Mouse (Mus musculus): ENCODE results near the gene Oxct1.

The Oxct1 gene

DNA sequence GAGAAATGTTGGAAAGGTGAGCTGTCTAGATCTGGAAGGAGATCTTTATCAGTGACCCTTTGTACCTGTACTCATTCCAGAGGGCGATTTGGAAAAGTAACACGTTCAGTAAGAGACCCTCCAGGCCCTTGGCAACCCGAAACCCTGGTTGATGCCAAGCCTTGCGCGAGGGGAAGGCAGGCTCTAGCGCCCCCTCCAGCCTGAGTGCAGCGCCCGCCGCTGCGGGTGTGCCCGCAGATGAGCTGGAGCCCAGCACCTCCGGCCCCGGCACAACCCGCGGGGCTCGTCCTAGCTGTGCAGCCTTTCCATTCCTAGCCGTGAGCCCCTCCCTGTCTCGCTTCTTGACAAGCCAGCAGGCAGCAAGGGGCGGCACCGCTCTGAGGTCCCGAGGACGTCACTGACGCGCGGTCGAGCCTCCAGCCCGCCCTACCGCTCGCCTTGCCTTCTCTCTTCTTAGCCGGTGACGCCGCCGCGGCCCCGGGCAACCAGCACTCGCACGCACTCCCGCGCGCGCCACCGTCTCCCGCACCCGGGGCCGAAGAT, at the start of gene Oxct1:
TSS of gene Oxct1 (plus strand) at position 153 of the 543 bp plus-strand sequence.
- in situ Hi-C loops (cut with MboI, MseI): loop anchor here in 1 of 2 experiments (25.0 kb wide), 1 partner anchor 1086 kb away; the partner anchor contains the start of genes Card6 and Rpl37

DNA sequence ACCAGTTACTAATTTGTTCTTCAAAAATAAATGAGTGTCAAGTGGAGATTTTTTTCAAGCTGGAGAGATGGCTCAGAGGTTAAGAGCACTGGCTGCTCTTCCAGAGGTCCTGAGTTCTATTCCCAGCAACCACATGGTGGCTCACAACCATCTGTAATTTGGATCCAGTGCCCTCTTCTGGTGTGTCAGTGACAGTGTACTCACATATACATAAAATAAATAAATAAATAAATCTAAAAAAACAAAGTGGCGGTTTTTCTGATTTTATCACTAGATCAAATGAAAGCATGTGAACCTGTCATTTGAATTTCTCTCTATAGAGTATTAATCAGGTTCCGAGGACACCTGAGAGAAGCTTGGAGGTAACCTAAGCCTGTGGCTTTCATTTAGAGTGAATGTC, 47.9 kb upstream of the Oxct1 start:
- in situ Hi-C loops (cut with MboI, MseI): loop anchor here in 1 of 2 experiments (5.0 kb wide), 1 partner anchor 59 kb away; no protein-coding TSS in a partner anchor

DNA sequence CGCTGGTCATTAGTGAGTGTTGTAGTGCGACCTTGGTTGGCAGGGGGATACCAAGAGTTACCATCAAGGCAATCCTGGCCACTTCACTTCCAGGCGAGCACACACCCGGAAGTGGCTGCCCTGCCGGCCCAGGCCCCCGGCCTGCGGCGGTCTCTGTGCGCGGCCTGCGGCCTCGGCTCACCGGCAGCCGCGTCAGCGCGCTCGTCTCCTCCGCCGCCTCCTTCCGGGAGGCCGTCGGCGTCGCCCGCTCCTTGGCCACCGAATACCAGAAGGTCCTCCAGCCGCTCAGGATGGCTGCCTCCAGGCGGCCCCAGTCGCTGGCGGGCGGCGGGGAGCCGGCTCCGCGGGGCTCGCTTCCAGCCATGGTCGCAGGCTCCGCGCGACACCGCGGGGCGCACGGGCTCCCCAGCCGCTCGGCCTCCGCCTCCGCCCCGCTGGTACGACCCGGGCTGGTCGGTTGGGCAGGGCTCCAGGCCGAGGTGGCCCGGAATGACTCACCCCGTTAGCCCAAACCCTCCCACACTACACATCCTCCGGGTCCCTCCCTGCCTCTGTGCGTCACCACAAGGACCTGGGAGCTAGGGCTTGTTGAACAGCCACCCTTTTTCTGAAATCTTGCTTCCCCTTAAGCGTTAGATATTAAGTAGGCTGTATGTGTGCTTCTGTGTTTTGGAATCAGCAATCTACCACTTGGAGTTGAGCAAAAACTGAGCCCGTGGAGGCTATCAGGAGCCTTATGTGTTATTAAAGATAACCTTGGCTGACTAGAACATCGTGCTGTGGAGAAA, 46.9 kb upstream of the Oxct1 start, which contains the start of gene Fbxo4:
TSS of gene Fbxo4 (minus strand) at position 513 of the 788 bp plus-strand sequence.
- in situ Hi-C loops (cut with MboI, MseI): loop anchor here in 1 of 2 experiments (5.0 kb wide), 1 partner anchor 58 kb away; no protein-coding TSS in a partner anchor

DNA sequence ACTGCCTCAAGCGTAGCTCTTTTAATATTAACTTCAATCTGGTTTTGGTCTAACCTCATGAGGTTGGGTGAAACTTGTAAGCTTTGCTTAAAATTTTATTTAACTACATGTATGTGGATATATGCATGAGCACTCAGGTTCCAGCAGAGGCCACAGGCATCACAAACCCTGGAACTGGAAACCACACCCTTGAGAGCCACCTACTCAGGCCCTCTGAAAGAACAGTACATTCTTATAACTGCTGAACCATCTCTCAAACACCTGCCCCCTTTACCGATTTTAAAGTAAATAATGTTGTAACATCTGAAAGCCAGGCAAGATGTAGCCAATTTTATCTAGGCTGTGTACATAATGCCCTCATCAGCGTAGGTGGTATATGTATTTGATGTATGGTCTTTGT, 46.3 kb upstream of the Oxct1 start:
- in situ Hi-C loops (cut with MboI, MseI): loop anchor here in 1 of 2 experiments (5.0 kb wide), 1 partner anchor 57 kb away; no protein-coding TSS in a partner anchor

DNA sequence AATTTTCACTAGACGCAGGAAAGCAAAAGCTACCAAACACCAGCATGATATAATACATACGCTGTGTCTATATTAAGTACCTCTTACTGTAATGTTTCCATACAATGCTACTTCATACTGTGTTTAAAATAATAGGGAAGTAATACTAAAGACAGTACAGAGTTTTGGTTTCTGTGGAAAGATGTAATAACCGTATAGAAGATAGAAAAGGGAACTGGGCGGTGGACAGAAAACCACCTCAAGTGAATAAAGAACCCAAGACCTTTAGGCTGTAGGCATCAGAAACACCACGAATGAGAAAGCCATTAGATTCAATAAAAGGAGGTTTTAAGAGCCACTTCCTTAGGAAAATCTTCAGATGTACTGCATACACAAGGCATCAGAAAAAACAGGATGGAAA, 43.5 kb upstream of the Oxct1 start:
- in situ Hi-C loops (cut with MboI, MseI): no loop called here

DNA sequence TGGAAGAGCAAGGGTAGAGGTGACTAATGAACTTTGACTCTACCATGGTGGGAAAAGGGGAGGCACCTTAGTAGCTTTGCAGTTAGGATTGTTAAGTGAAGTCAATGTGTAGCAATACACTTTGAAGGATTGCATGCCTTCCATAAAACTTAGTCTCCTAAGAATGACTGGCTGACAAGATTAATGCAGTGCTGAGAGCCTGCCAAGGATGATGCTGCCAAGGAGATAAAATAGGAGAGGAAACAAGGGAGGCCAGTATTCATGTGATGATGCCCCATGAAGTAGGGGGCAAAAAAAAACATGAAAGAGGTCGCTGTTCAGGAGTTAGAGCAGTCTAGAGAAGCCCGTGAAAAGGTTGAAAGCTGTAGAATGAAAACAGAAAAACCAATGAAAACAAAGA, 41.3 kb upstream of the Oxct1 start:
- in situ Hi-C loops (cut with MboI, MseI): no loop called here

DNA sequence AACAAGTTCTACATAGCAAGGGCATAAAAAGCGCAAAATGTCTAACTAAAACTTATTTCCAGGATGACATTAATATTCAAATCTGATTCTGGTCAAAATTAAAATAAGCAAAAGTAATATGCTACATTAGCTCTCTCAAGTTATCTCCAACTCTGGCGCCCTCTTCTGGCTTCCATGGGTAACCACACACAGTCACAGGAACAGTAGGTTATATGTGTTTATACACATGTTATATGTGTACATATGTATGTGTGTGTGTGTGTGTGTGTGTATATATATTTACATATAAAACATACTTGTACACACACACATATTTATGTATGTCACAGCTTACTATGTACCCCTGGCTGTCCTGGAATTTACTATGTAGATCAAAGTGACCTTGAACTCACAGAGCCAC, 38.2 kb upstream of the Oxct1 start:
- in situ Hi-C loops (cut with MboI, MseI): no loop called here

DNA sequence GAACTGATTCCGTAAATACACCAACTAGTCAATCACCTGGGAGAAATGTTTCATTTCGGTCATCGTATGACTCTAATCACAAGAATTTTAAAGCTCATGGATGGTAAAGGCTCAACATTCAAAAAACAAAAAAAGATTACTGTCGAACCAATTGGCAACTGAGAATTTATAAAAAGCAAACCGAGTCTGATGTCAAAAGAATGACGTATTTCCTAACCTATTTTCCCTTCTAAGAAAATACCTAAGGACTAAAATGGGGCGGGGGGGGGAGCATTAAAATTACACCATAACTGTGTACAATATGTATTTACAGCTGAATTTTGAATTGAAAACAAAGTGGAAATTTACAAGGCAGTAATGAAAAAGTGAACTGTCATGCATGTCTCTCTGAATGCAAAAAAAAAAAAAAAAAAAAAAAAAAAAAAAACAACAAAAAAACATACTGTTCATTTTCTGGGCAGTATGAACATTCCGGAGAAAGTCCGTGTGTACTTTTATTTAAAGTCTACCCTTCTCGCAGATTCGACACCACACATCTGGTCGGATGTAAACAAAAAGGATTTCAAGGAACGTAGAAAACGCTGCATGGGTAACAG, 31.2 kb upstream of the Oxct1 start:
- in situ Hi-C loops (cut with MboI, MseI): loop anchor here (5.0 to 10.0 kb wide), 3 partner anchors 37 to 1120 kb away; partner anchors contain the start of gene Rpl37 (in 1 of the 2)

DNA sequence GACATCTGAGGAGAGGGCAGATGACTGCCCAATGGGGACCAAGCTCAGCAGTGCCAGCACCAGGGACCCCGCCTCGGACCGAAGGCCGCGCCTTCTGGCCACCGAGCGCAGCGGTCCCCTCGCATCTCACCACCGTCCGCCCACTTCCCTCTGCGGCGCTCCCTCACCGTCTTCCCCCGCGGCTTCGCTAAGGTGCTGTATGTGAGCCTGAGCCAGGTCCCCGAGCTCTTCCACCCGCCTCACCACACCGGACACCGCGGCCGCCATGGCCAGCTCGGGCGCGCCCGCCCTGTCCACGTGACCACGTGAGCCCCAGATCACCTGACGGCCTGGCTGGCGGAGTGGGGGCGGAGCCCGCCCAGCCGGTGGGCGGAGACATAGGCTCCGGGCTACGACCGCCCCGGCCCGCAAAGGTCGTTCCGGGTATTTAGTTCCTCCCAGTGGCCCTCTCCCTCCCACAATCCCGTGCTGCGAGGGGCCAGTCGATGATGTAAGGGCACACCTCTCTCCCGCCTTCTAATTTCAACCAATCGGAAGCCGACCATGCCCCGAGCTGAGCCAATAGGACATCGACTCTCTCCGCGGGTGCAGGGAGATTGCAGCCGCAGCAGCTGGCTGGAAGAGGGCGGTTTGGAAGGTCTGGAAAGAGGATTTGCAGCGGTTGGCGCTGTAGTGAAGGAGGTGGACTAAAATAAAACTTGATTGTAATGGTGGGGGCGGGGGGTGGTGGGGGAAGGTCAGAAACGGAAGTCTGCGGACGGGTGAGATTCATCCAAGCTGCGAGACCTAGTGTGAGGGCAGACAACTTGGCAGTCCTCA, 30.5 kb upstream of the Oxct1 start, which contains the start of gene AW549877:
TSS of gene AW549877 (minus strand) at position 297 of the 819 bp plus-strand sequence.
- in situ Hi-C loops (cut with MboI, MseI): loop anchor here (5.0 to 10.0 kb wide), 3 partner anchors 37 to 1119 kb away; partner anchors contain the start of gene Rpl37 (in 1 of the 2)

DNA sequence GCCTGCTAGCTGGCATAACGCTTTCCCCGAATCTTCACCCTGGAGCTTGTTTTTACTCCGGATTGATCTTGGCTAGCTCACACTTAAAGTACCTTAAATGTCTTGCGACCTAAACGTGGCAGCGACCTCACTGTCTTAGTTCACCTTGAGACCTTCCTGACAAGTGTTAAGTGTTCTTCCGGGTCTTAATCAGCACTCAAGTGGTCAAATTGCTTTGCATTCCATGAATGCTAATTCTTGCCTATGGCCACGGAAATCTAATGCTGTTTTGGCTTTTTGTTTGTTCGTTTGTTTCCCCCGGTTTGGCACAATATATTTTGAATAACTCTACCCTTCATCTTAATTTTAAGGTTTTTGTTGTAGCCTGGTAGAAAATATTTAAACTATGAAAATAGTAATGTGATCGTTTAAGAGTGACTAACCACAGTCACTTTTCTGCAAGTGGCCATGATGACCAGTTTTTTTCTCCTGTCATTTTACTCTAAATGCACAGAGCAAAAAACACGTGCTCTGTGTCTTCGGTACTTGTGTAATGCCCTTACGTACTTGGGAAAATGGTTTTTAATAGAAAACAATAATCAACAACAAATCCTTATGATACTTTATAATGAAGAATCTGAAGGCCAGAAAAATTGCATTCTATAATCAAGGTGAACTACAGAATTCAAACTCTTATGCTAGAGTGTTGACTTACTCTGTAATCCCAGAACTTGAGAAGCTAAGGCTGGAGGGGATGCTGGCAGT, 29.7 kb upstream of the Oxct1 start:
- in situ Hi-C loops (cut with MboI, MseI): loop anchor here (5.0 to 10.0 kb wide), 3 partner anchors 36 to 1118 kb away; partner anchors contain the start of gene Rpl37 (in 1 of the 2)

DNA sequence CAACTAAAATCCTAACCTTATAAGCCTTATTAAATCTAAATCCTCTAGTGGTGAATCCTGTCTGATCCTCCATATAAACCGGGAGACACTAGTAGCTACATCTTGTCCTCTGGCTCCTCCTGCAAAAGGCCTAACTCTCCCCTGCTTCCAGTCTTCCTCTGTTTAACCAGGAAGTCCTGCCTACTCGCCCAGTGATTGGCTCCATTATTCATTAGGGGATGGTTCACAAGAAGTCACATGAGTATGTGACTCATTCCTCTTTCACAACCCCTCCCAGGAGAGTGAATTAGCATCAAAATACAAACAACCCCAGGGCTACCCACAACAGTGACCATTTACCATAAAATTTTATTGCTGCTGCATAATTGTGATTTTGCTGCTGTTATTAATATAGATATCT, 27.0 kb upstream of the Oxct1 start:
- in situ Hi-C loops (cut with MboI, MseI): loop anchor here (5.0 to 10.0 kb wide), 3 partner anchors 33 to 1116 kb away; partner anchors contain the start of gene Rpl37 (in 1 of the 2)

DNA sequence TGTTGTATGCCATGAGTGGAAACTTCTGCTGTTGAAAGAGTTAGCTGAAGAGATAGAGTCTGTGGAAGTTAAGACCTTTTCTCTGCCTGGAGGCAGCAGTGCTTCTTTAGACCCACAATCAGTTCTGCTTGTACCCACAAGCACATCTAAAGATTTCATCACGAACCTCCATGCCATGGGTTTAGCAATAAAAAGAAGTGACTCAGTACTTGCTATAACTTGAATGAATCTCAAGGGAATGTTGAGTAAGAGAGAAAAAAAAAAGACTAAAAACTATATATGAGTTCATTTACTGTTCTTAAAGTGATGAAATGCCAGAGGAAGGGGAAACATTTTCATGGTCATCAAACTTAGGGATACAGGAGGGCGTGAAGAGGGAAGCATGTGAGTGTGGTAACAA, 25.6 kb upstream of the Oxct1 start:
- in situ Hi-C loops (cut with MboI, MseI): no loop called here

DNA sequence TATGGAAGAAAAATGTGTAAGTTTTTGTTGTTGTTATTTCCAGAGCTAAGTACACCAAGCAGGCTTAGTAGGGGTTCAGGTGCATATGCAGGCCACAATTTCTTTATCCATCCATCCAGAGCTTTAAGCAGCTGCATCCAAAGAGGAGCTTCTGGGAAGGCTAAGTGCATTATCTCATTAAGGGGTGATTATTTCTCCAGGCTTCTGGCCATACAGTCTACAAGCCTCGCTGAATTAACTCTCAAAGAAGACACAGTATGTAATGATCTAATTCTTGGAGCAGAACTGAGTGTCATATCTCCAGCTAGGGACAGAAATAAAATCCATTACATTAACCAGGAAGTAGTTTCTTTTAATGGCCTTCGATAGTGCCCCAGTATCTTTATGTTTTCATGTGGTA, 12.3 kb upstream of the Oxct1 start:
- in situ Hi-C loops (cut with MboI, MseI): no loop called here

DNA sequence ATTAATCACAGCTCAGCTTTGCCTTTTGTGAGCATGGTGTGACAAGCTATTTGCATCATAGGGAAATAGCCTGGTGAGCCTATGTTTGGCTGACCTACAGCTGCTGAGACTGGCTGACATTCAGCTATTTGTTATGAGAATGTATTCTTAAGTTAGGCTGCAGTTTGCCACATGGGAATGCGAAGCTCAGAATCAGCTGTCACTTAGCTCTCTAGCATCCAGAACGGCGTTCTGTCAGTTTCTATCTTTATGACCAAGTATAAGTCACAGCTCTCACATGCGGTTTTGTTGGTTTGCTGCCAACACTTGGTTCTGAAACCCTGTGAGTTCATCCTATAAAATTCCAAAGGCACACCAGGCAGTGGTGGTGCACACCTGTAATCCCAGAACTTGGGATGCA, 5.5 kb upstream of the Oxct1 start:
- in situ Hi-C loops (cut with MboI, MseI): no loop called here

DNA sequence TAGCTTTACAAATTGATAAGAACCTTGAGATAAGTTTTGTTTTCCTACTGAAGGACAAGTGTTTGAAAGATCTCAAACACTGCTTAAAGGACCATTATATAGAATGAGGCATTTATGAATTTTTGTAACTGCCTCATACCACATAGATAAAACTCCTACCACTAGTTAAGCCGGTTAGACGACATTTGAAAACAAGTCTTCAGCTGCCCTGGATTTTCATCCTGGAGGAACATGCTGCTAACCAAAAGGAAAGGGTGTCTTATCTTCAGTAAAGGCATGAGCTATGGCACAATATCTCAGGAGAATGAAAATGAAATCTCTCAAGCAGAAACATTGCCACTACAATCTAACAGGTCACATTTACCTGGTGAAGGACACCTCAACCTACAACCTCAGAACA, 2.4 kb upstream of the Oxct1 start:
- in situ Hi-C loops (cut with MboI, MseI): no loop called here

DNA sequence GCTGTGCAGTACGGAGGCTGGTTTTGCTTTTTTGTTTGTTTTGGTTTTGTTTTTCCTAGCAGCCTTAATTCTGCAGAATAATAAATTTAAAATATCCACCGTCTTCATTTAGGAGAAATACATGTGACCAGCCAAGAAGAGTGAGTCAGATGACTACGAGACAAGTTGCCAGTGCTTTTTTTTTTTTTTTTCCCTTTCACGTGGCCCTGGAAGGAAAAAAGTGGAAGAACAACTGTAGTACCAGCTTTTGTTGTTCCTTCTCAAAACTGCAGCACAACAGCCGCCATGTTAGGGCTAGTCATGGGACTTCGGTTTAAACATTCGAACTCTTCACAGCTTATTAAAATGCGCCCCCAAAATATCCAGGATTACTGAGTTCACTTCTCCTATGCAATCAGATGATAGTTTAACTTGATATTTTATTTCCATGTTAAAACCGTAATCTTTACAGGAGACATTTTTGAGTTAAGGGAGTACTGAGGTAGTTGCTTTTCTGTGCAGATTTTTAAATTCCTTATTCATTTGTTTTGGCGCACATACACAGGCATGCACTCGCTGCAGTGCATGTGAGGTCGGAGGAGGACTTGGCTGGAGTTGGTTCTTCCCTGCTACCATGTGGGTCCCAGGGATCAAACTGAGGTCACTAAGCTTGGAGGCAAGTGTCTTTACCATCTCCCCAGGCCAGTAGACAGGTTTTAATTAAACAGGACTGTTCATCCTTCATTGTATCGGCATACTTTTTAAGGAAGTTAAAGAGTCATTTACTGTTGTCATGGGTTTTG, 1.3 kb upstream of the Oxct1 start:
- in situ Hi-C loops (cut with MboI, MseI): loop anchor here in 1 of 2 experiments (25.0 kb wide), 1 partner anchor 1087 kb away; the partner anchor contains the start of genes Card6 and Rpl37

DNA sequence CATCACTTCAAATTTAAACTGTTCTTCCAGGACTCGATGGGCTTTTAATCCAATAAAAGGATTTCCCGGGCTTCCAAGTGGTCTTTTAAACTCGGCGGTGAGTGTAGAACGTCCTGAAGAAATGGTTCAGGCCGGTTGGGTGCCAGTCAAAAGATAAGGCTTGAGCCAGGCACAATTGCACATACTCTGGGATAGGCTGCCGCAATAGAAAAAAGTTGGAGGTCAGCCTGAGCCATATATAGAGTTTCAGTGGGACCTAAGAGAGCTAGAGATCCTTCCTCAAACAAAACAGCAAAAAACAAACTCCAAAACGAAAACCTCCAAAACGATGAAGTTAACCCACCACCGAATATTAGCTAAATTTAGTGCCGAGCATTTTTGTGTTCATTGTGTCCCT, 677 bp upstream of the Oxct1 start:
- in situ Hi-C loops (cut with MboI, MseI): loop anchor here in 1 of 2 experiments (25.0 kb wide), 1 partner anchor 1087 kb away; the partner anchor contains the start of genes Card6 and Rpl37

DNA sequence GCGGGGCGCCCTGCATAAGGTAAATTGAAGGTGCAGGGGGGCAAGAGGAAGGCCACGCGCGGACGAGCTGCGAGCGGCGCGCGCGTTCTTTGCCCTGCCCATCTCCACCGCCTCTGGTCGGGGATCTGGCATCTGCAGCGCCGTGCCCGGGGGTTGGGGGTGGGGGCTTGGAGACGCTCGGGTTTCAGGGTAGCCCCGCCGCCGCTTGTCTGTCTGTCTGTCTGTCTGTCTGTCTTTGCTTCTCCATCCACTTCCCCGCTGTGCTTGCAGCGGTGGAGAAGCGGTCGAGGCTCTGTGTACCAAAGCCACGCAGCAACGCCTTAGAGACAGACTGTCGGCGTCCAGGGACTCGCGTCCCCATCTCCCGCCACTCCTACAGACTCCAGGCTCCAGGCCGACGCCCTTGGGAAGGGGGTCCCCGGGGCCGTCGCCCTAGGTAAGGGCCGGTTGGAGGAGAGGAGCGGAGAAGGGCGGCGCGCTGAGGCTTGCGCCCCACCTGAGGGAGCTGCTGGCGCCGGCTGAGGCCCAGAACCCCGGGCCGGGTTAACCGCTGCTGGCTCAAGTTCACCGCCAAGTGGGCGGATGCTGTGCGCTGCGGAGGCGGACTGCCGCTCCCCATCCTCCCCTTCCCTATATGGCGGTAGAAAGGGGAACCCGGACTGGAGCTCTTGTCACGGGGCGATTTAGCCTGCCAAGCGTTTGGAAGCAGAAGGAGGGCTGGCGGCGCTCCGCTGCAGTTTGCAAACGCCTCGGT, 825 bp downstream of the Oxct1 start:
- in situ Hi-C loops (cut with MboI, MseI): loop anchor here in 1 of 2 experiments (25.0 kb wide), 1 partner anchor 1085 kb away; the partner anchor contains the start of genes Card6 and Rpl37

Data from T-helper 17 cell (primary cell).